Mouse (Mus musculus) CH12.LX (cell line): Measurements from ENCODE around the gene Gm2a. TPM values are rescaled to one million over a fixed set of nuclear protein-coding genes. Genes with fewer than 3 reads are reported as not detected.

Experiments
- DNase-seq: peaks from one replicate; pipeline ENCODE4 v3.0.0-alpha.2; 2013; ENCODE audit errors: extremely low read depth
- H3K27ac ChIP-seq: 2 replicates; pipeline ENCODE4 v1.5.1; 2012; ENCODE audit warnings: low read depth, mild to moderate bottlenecking, control low read depth, moderate library complexity; ENCODE audit not compliant: insufficient read depth
- H3K27me3 ChIP-seq: replicated peaks from 2 replicates; pipeline ENCODE3; 2012; ENCODE audit warnings: inconsistent platforms
- H3K36me3 ChIP-seq, 2 experiments: replicated peaks in 1 of 2; 2 replicates each; pipeline versions ENCODE3 to v1.6.1; 2012; ENCODE audit warnings: inconsistent platforms in 1 of 2, low read length in 1 of 2, mild to moderate bottlenecking in 1 of 2, mixed read lengths in 1 of 2, moderate library complexity in 1 of 2; ENCODE audit not compliant: control insufficient read depth in 1 of 2, insufficient read depth in 1 of 2
- H3K4me1 ChIP-seq, 2 experiments: 2 replicates each; pipeline ENCODE4 v1.6.1; 2012; ENCODE audit warnings: inconsistent platforms in 1 of 2, moderate library complexity in 1 of 2; ENCODE audit not compliant: insufficient read depth in 2 of 2, control insufficient read depth in 1 of 2
- H3K4me2 ChIP-seq: 2 replicates; pipeline ENCODE4 v1.6.1; 2012; ENCODE audit warnings: low read depth, mild to moderate bottlenecking, control low read depth; ENCODE audit not compliant: poor library complexity, insufficient read depth, severe bottlenecking
- H3K4me3 ChIP-seq, 3 experiments: fragments of 150-350 bp in 1 of 3; sonication (generic) in 1 of 3; replicated peaks in 1 of 3; 2 replicates each; pipeline versions ENCODE3 to v1.5.1; 2011 to 2012; ENCODE audit warnings: low read depth in 2 of 3, low read length in 2 of 3, mild to moderate bottlenecking in 2 of 3, moderate library complexity in 2 of 3, control low read depth in 1 of 3, improper control_type of control experiment in 1 of 3, inconsistent platforms in 1 of 3, mixed read lengths in 1 of 3; ENCODE audit not compliant: poor library complexity in 1 of 3
- H3K79me2 ChIP-seq: replicated peaks from 2 replicates; pipeline ENCODE4 v1.6.1; 2012; ENCODE audit warnings: mild to moderate bottlenecking, moderate library complexity; ENCODE audit not compliant: control insufficient read depth, poor library complexity, insufficient read depth, severe bottlenecking; ENCODE audit errors: extremely low read depth
- H3K9ac ChIP-seq: 2 replicates; pipeline ENCODE4 v1.6.1; 2012; ENCODE audit warnings: low read depth, mild to moderate bottlenecking, control low read depth, moderate library complexity; ENCODE audit not compliant: insufficient read depth
- H3K9me3 ChIP-seq: replicated peaks from 2 replicates; pipeline ENCODE3; 2012; ENCODE audit warnings: low read length, inconsistent platforms, mixed read lengths
- BHLHE40 ChIP-seq: IDR thresholded peaks from 2 replicates; pipeline ENCODE4 v1.6.1; 2011; ENCODE audit warnings: mild to moderate bottlenecking, low read depth, low read length, improper control_type of control experiment
- CHD2 ChIP-seq: IDR thresholded peaks from 2 replicates; pipeline ENCODE4 v1.6.1; 2011; ENCODE audit warnings: low read length, improper control_type of control experiment
- CTCF ChIP-seq, 2 experiments: IDR thresholded peaks in 1 of 2; conservative IDR thresholded peaks in 1 of 2; 2 replicates each; pipeline ENCODE4 v1.5.1; 2011 to 2012; ENCODE audit warnings: low read depth in 2 of 2, low read length in 2 of 2, improper control_type of control experiment in 1 of 2, inconsistent platforms in 1 of 2, mild to moderate bottlenecking in 1 of 2, moderate library complexity in 1 of 2
- EP300 ChIP-seq: IDR thresholded peaks from 2 replicates; pipeline ENCODE4 v1.6.1; 2011; ENCODE audit warnings: low read length, improper control_type of control experiment
- GABPA ChIP-seq: IDR thresholded peaks from 2 replicates; pipeline ENCODE4 v1.6.1; 2012; ENCODE audit warnings: low read depth, low read length, improper control_type of control experiment, inconsistent platforms; ENCODE audit not compliant: insufficient replicate concordance
- HCFC1 ChIP-seq: IDR thresholded peaks from 2 replicates; pipeline ENCODE4 v1.6.1; 2012; ENCODE audit warnings: low read depth, mild to moderate bottlenecking, inconsistent platforms, low read length, improper control_type of control experiment
- IRF4 ChIP-seq: IDR thresholded peaks from 2 replicates; pipeline ENCODE4 v1.6.1; 2014; ENCODE audit warnings: low read depth, mild to moderate bottlenecking, inconsistent platforms, low read length, improper control_type of control experiment
- MEF2A ChIP-seq: IDR thresholded peaks from 2 replicates; pipeline ENCODE4 v1.6.1; 2014; ENCODE audit warnings: low read depth, mild to moderate bottlenecking, inconsistent platforms, low read length, improper control_type of control experiment, borderline replicate concordance
- NRF1 ChIP-seq: IDR thresholded peaks from 2 replicates; pipeline ENCODE4 v1.6.1; 2014; ENCODE audit warnings: low read depth, mild to moderate bottlenecking, inconsistent platforms, low read length, improper control_type of control experiment, moderate library complexity
- PAX5 ChIP-seq: IDR thresholded peaks from 2 replicates; pipeline ENCODE4 v1.6.1; 2012; ENCODE audit warnings: low read length, inconsistent platforms, mixed read lengths
- SIN3A ChIP-seq: IDR thresholded peaks from 2 replicates; pipeline ENCODE4 v1.6.1; 2012; ENCODE audit warnings: low read length, improper control_type of control experiment, inconsistent platforms
- SMC3 ChIP-seq: IDR thresholded peaks from 2 replicates; pipeline ENCODE4 v1.6.1; 2011; ENCODE audit warnings: low read depth, low read length, improper control_type of control experiment
- TCF12 ChIP-seq: IDR thresholded peaks from 2 replicates; pipeline ENCODE4 v1.6.1; 2014; ENCODE audit warnings: low read depth, mild to moderate bottlenecking, inconsistent platforms, low read length, improper control_type of control experiment
- USF1 ChIP-seq: IDR thresholded peaks from 2 replicates; pipeline ENCODE4 v1.6.1; 2014; ENCODE audit warnings: low read depth, mild to moderate bottlenecking, inconsistent platforms, low read length, improper control_type of control experiment
- ZC3H11A ChIP-seq: IDR thresholded peaks from 2 replicates; pipeline ENCODE4 v1.6.1; 2012; ENCODE audit warnings: low read depth, mild to moderate bottlenecking, inconsistent platforms, low read length, improper control_type of control experiment
- dilution Hi-C: fragments of 300-500 bp; cut with MboI; formaldehyde crosslinking; loops from 2 replicates; pipeline ENCODE4 v1.14.3; 2020; ENCODE audit warnings: low sequenced_read_pairs; ENCODE audit not compliant: extremely low pct_unique_long_range_greater_than_20kb, extremely low pct_ligation_motif_present
- in situ Hi-C: fragments of 300-500 bp; cut with MboI; formaldehyde crosslinking; loops from 3 replicates; pipeline ENCODE4 v1.14.3; 2019; ENCODE audit warnings: low sequenced_read_pairs, low pct_ligation_motif_present, low pct_unique_long_range_greater_than_20kb, mixed read lengths
- polyA plus RNA-seq: library from polyadenylated mRNA; unstranded; fragments of >175 nt; gene quantifications from 2 replicates; pipeline ENCODE4 v1.2.1, GENCODE M21; 2012; ENCODE audit warnings: low read depth; ENCODE audit not compliant: insufficient read length
- total RNA-seq, 2 experiments: library from RNA; depleted of rRNA; stranded (reverse); fragments of 300-350 nt in 1 of 2; fragments of >200 nt in 1 of 2; gene quantifications; 2 replicates each; pipeline ENCODE4 v1.2.3; 2012 to 2014

Gene Gm2a
- total and polyA plus RNA-seq, 3 experiments = 10.0 to 26.5 (median 25.6) TPM

GRCm38 (mm10) chr11:55121430-55121829 lies 23.5 kb downstream of the Gm2a start:
- H3K27me3 ChIP-seq = no peaks in the 10 kb centered on the region
- peaks cover 8% of the 10 kb centered on the region for H3K9me3 ChIP-seq
- no peaks in the 10 kb centered on the region for H3K79me2 ChIP-seq
- TF ChIP-seq ZC3H11A = no peak
- 0 out of 2 replicates have a peak, but pooled peaks have one; percentile 34 for TF ChIP-seq EP300
- TF ChIP-seq IRF4 = no peak
- no peaks in the 10 kb centered on the region for H3K36me3 ChIP-seq
- no peak overlapping the region for H3K4me3 ChIP-seq
- no peak overlapping the region for H3K27ac ChIP-seq
- in situ Hi-C loops = no loop called here
- peaks cover 4 to 30% of the 10 kb centered on the region in 2 experiments for H3K4me1 ChIP-seq
- no peak overlapping the region for H3K9ac ChIP-seq
- DNase-seq = no peak
- no peak overlapping the region for H3K4me2 ChIP-seq
- dilution Hi-C loops = no loop called here

DNA sequence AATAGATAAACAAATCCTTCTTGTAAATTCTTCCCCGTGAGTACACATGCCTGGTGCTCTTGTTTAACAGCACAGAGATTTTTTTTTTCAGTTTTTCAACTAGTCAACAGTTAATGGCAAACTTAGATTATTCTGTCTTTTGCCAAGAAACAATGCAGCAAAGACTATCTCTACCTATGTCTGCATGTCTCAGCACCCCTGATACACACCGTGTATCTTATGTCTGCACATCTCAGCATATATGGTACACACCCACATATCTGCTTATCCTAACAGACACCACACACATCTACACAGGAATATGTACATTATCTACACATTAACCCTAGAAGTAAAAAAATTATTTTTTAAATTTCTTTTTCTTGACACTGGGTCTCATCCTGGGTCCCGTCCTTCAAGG lies 28.7 kb downstream of the Gm2a start:
- H3K36me3 ChIP-seq = no peaks in the 10 kb centered on the region
- H3K27ac ChIP-seq = no peak overlapping the region
- no peak overlapping the region for H3K9ac ChIP-seq
- in situ Hi-C loops (no loop called here), dilution Hi-C loops (no loop called here)
- no peak for DNase-seq
- no peaks in the 10 kb centered on the region for H3K79me2 ChIP-seq
- no peak overlapping the region for H3K4me2 ChIP-seq
- H3K9me3 ChIP-seq = no peaks in the 10 kb centered on the region
- H3K4me3 ChIP-seq = no peak overlapping the region
- H3K27me3 ChIP-seq = no peaks in the 10 kb centered on the region
- H3K4me1 ChIP-seq = peaks cover 18 to 41% of the 10 kb centered on the region in 2 experiments
- TF ChIP-seq USF1 (no peak), GABPA (no peak), MEF2A (no peak), TCF12 (no peak), ZC3H11A (no peak), CHD2 (no peak), SMC3 (no peak), HCFC1 (no peak)

DNA sequence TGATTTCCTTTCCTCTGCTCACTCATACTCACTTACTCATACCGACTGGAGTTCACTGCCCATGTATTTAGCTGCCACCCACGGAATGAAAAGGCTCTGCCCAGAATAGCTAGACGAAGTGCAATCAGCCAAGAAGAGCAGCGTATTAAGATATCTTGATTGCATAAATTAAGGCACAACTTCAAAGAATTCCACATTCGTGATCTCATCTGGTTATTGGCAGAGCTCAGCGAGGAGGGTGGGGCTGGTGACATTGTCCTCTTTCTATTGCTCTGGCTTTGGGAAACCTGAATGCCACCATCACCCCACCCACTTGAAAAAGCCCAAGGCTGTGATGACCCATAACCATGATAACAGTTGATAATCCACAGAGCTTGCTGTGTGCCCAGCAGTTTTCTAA lies 30.0 kb downstream of the Gm2a start:
- no peak overlapping the region for H3K27ac ChIP-seq
- no peak overlapping the region for H3K4me3 ChIP-seq
- no peak overlapping the region for H3K4me2 ChIP-seq
- in situ Hi-C loops (no loop called here), dilution Hi-C loops (no loop called here)
- H3K4me1 ChIP-seq = peaks cover 18 to 48% of the 10 kb centered on the region in 2 experiments
- no peaks in the 10 kb centered on the region for H3K36me3 ChIP-seq
- H3K9ac ChIP-seq = no peak overlapping the region
- no peak for TF ChIP-seq MEF2A
- no peak for TF ChIP-seq SMC3
- TF ChIP-seq GABPA = no peak
- no peak for TF ChIP-seq BHLHE40
- TF ChIP-seq SIN3A = no peak
- TF ChIP-seq CHD2 = no peak
- no peak for TF ChIP-seq CTCF (conservative IDR thresholded peaks at IDR 0.05 in 1 of 2, IDR thresholded peaks at IDR 0.05 in 1 of 2; ENCODE audit: low read depth in 2 of 2, low read length in 2 of 2)
- TF ChIP-seq PAX5 = no peak
- TF ChIP-seq HCFC1 = no peak
- no peak for TF ChIP-seq NRF1
- no peak for DNase-seq
- H3K79me2 ChIP-seq = no peaks in the 10 kb centered on the region
- H3K9me3 ChIP-seq = no peaks in the 10 kb centered on the region
- no peaks in the 10 kb centered on the region for H3K27me3 ChIP-seq
